ENCODE assay signal across 8 mouse cellular contexts in genomic region chr5:33335273-33335976, GRCm38 (mm10). TPM values are rescaled to one million over a fixed set of nuclear protein-coding genes. Genes with fewer than 3 reads are reported as not detected.
DNase-seq lines count a peak whose midpoint lies in the region; ATAC-seq lines count a peak whose summit lies in the region.

TSS of gene Maea (plus strand) at chr5:33335509.

- peak; percentile 97 for DNase-seq in MEL-GATA-1-ER (ENCODE audit: extremely low read depth, low read depth)
- DNase-seq in cerebellum, adult 8-10 months, result peak; percentile 96
- peak; percentile 96 for DNase-seq in forelimb bud, embryonic 11.5 days (ENCODE audit: low read depth, low spot score)
- DNase-seq in layer of hippocampus, adult 9-10 months (ENCODE audit: low spot score), result peak; percentile 88
- peak; percentile 85 for DNase-seq in ovary, postnatal 10 days (ENCODE audit: low spot score)
- peak; percentile 92 to 93 for DNase-seq in thymus, postnatal 10 days (ENCODE audit: low spot score in 2 of 2)

- no peaks in the 10 kb centered on the region for H3K9me3 ChIP-seq in lung, embryonic 16.5 days (ENCODE audit: control insufficient read depth, low read length)

- peaks cover 20% of the 10 kb centered on the region for H3K4me1 ChIP-seq in lung, embryonic 16.5 days (replicated peaks; ENCODE audit: control insufficient read depth, insufficient read depth, low read length)

- H3K36me3 ChIP-seq in lung, embryonic 16.5 days (ENCODE audit: control insufficient read depth, insufficient read depth, low read length), result peaks cover 7% of the 10 kb centered on the region

- H3K4me3 ChIP-seq in lung, embryonic 16.5 days (ENCODE audit: low read length), result peak within 1 kb of the TSS; percentile 81

- under 1% methylated on average over 67 of the region's 71 CpGs for WGBS in lung, embryonic 16.5 days

- peak within 1 kb of the TSS; percentile 92 for H3K9ac ChIP-seq in lung, embryonic 16.5 days (ENCODE audit: low read length)

- H3K27ac ChIP-seq in lung, embryonic 16.5 days (ENCODE audit: low read length), result peak within 1 kb of the TSS; percentile 76

- H3K4me2 ChIP-seq in lung, embryonic 16.5 days (ENCODE audit: low read depth, low read length), result peak within 1 kb of the TSS; percentile 91

- peak; percentile 100 for ATAC-seq in hematopoietic stem cell, adult 5-6 weeks (replicated peaks in 1 of 2; ENCODE audit: insufficient read depth in 1 of 2, low FRiP score in 2 of 2, low TSS enrichment in 1 of 2, low read depth in 1 of 2, poor library complexity in 2 of 2, severe bottlenecking in 2 of 2)
- peak; percentile 100 for ATAC-seq in lung, embryonic 16.5 days (ENCODE audit: low read depth)

- no peaks in the 10 kb centered on the region for H3K27me3 ChIP-seq in lung, embryonic 16.5 days (ENCODE audit: control insufficient read depth, insufficient read depth, low read depth, low read length)

RNA-seq across cellular contexts. Expression of gene Maea, which starts in this region (rescaled TPM):
- 240 and 243 TPM in 2 replicates for total RNA-seq in hematopoietic stem cell, adult 5-6 weeks (2017)
- 117 and 123 TPM in 2 replicates for polyA plus RNA-seq in lung, embryonic 16.5 days (2015; fragmentation: Nextera tagmentation; extraction: Ambion mirVana)

Comparison
In these comparisons a context has a peak if more than half of its experiments do, and no peak if none do; other contexts are left out.
1. Peak in every context shown above with its lines: DNase-seq, ATAC-seq, H3K4me3 ChIP-seq and H3K27ac ChIP-seq.